Mouse (Mus musculus) intestine, postnatal 0 days (tissue): ENCODE measurements around the gene Matn4. TPM values are rescaled to one million over a fixed set of nuclear protein-coding genes. Genes with fewer than 3 reads are reported as not detected.

Experiments used
- ATAC-seq: fragments of 200-750 bp; cut with Nextera tagmentation; 2 replicates; pipeline ENCODE4 v1.8.0; 2017; ENCODE audit warnings: mild to moderate bottlenecking, moderate TSS enrichment, moderate library complexity
- H3K27ac ChIP-seq: fragments of 300-500 bp; sonication (generic); 2 replicates; pipeline ENCODE4 v1.5.1; 2014; ENCODE audit warnings: mild to moderate bottlenecking, low read depth, low read length, moderate library complexity
- H3K27me3 ChIP-seq: fragments of 300-500 bp; sonication (generic); replicated peaks from 2 replicates; pipeline ENCODE4 v1.6.1; 2014; ENCODE audit warnings: low read length, mixed read lengths; ENCODE audit not compliant: control insufficient read depth, insufficient read depth
- H3K36me3 ChIP-seq: fragments of 300-500 bp; sonication (generic); 2 replicates; pipeline ENCODE4 v1.6.1; 2014; ENCODE audit warnings: mild to moderate bottlenecking, moderate library complexity; ENCODE audit not compliant: control insufficient read depth, insufficient read depth
- H3K4me1 ChIP-seq: fragments of 300-500 bp; sonication (generic); replicated peaks from 2 replicates; pipeline ENCODE4 v1.6.1; 2014; ENCODE audit warnings: antibody characterized with exemption, low read length, mixed read lengths; ENCODE audit not compliant: control insufficient read depth, insufficient read depth
- H3K4me2 ChIP-seq: fragments of 300-500 bp; sonication (generic); replicated peaks from 2 replicates; pipeline ENCODE4 v1.6.1; 2014; ENCODE audit warnings: low read depth, mild to moderate bottlenecking, moderate library complexity
- H3K4me3 ChIP-seq: fragments of 300-500 bp; sonication (generic); 2 replicates; pipeline ENCODE4 v1.5.1; 2014; ENCODE audit warnings: low read depth, low read length
- H3K9ac ChIP-seq: fragments of 300-500 bp; sonication (generic); 2 replicates; pipeline ENCODE4 v1.6.1; 2014; ENCODE audit warnings: mild to moderate bottlenecking, low read depth, low read length
- H3K9me3 ChIP-seq: fragments of 300-500 bp; sonication (generic); 2 replicates; pipeline ENCODE4 v1.6.1; 2016; ENCODE audit warnings: mixed run types; ENCODE audit not compliant: control insufficient read depth
- CTCF ChIP-seq: sonication (generic); IDR thresholded peaks from 2 replicates; pipeline ENCODE4 v1.5.1; 2016; ENCODE audit warnings: low read depth, mild to moderate bottlenecking, control low read depth, antibody characterized with exemption, moderate library complexity
- WGBS: fragments of 180-500 bp; shearing (Covaris S2); extraction: QIAGEN DNeasy Blood & Tissue Kit; methylation state at CpG from one replicate; pipeline ENCODE4 v1.1.7; 2014; 5-methylcytosine and 5-hydroxymethylcytosine counted together
- polyA plus RNA-seq: library from polyadenylated mRNA; unstranded; fragments of >200 nt; fragmentation: Nextera tagmentation; extraction: Ambion mirVana; gene quantifications from 2 replicates; pipeline ENCODE4 v1.2.1, GENCODE M21; 2015

Matn4 gene
- polyA plus RNA-seq, 1 experiment from 2014 or later = 2.4 TPM

- ATAC-seq = 0 out of 2 replicates have a peak, but pooled peaks have one; percentile 10
- no peak for TF ChIP-seq CTCF
- no peak overlapping the region for H3K9ac ChIP-seq
- no peak overlapping the region for H3K27ac ChIP-seq
- no peak overlapping the region for H3K4me3 ChIP-seq
- H3K4me2 ChIP-seq = no peak overlapping the region
- H3K36me3 ChIP-seq = no peaks in the 10 kb centered on the region
- H3K9me3 ChIP-seq = no peaks in the 10 kb centered on the region
- H3K27me3 ChIP-seq = peaks cover 16% of the 10 kb centered on the region
- no peaks in the 10 kb centered on the region for H3K4me1 ChIP-seq
- WGBS = 15% methylated on average over 18 of the region's 18 CpGs
Observed at GRCm38 (mm10) chr2:164385927-164386763, 18.8 kb downstream of the Matn4 start.

DNA sequence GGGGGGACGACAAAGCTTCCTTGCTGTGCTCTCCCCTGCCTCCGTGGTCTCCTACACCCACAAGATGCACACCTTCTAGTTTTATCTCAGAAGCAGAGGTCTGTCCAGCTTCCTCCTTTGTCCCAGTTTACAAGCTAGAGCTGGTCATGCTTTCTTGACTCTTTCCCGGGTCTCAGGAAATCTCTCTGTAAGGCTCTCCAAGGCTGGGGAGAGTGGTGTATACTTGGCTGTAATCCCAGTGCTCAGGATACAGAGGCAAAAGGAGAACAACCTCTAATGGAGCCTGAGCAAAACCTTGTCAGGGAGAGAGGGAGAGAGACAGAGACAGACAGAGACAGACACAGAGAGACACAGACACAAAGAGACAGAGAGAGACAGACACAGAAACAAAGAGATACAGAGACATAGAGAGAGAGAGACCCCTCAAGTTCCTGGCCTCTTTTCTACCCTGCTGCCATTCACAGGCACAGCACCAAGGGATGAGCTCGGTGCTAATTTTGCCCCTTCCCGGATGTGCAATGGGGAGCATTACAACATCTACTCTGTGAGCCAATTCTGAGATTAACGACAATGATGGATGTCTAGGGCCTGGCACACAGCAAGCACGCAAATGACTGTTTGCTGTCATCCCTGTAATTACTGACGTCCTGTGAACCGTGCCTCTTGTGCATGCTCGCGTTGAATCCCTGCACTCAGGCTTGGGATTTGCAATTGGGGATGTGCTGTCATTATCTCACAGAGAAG lies 21.1 kb downstream of the Matn4 start:
- Histone ChIP-seq H3K9ac (no peak overlapping the region), H3K4me3 (no peak overlapping the region), H3K27me3 (peaks cover 12% of the 10 kb centered on the region), H3K27ac (no peak overlapping the region), H3K36me3 (no peaks in the 10 kb centered on the region), H3K4me1 (no peaks in the 10 kb centered on the region), H3K4me2 (no peak overlapping the region), H3K9me3 (no peaks in the 10 kb centered on the region)
- 47% methylated on average over 11 of the region's 11 CpGs for WGBS
- ATAC-seq = no peak
- no peak for TF ChIP-seq CTCF

DNA sequence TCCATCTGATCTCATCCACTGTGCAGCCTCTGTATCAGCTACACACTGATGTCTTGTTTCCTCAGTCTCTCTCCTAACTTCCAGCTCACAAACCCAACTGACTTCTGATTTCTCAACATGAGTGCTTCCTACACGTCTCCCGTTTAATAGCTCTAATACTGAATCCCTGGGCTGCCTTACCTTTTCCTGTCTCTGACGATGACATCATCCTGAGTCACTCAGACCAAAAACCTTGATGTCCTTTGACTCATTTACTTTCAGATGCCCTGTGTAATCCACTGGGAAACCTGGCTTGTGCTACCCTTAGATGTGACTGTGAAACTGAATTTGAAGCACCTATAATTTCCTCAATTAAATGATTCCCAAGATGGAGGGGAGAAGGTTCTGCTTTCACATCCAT lies 22.0 kb downstream of the Matn4 start:
- 75% methylated on average over 3 of the region's 3 CpGs for WGBS
- TF ChIP-seq CTCF = no peak
- no peak overlapping the region for H3K27ac ChIP-seq
- no peaks in the 10 kb centered on the region for H3K9me3 ChIP-seq
- H3K27me3 ChIP-seq = peaks cover 4% of the 10 kb centered on the region; the same call in 1 of the 2 replicates
- no peaks in the 10 kb centered on the region for H3K4me1 ChIP-seq
- no peak overlapping the region for H3K9ac ChIP-seq
- no peak overlapping the region for H3K4me3 ChIP-seq
- no peak for ATAC-seq
- no peak overlapping the region for H3K4me2 ChIP-seq
- no peaks in the 10 kb centered on the region for H3K36me3 ChIP-seq

DNA sequence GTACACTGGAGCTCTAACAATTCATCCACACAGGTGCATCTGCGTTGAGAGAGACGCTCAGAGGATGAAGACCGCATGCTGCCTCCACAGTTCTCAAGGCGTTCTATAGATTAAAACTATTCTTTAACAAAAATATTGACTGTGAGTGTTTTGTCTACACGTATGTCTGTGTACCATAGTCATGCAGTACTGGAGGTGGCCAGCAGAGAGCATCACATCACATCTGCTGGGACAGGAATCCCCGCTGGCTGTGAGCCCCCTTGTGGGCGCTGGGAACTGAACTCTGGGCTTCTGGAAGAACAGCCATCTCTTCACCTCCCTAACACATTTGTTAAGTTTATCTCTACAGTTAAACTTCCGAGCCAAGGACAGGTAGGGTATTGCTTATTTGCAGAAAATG lies 23.2 kb downstream of the Matn4 start:
- Histone ChIP-seq H3K9me3 (no peaks in the 10 kb centered on the region), H3K27me3 (no peaks in the 10 kb centered on the region), H3K36me3 (no peaks in the 10 kb centered on the region), H3K27ac (no peak overlapping the region), H3K4me1 (no peaks in the 10 kb centered on the region), H3K4me3 (no peak overlapping the region), H3K9ac (no peak overlapping the region), H3K4me2 (no peak overlapping the region)
- ATAC-seq = no peak
- TF ChIP-seq CTCF = peak; percentile 42
- 79% methylated on average over 8 of the region's 8 CpGs for WGBS

GRCm38 (mm10) chr2:164377478-164378426 lies 27.2 kb downstream of the Matn4 start:
- WGBS = 85% methylated on average over 15 of the region's 15 CpGs
- Histone ChIP-seq H3K4me3 (no peak overlapping the region), H3K36me3 (no peaks in the 10 kb centered on the region), H3K27ac (no peak overlapping the region), H3K4me1 (no peaks in the 10 kb centered on the region), H3K9ac (no peak overlapping the region), H3K4me2 (no peak overlapping the region), H3K9me3 (no peaks in the 10 kb centered on the region), H3K27me3 (no peaks in the 10 kb centered on the region)
- no peak for ATAC-seq
- no peak for TF ChIP-seq CTCF
